Mouse (Mus musculus) hindbrain, embryonic 16.5 days (tissue): ENCODE measurements around the gene Vcp. TPM values are rescaled to one million over a fixed set of nuclear protein-coding genes. Genes with fewer than 3 reads are reported as not detected.
"Not testable (repeated sequence)": the region's sequence is repeated elsewhere in the genome, so short reads cannot be mapped to it uniquely, and the experiment has no call there.

ENCODE experiments used
- ATAC-seq: fragments of 200-750 bp; cut with Nextera tagmentation; 2 replicates; pipeline ENCODE4 v1.8.0; 2017; ENCODE audit warnings: moderate TSS enrichment, moderate library complexity
- H3K27ac ChIP-seq: fragments of 300-500 bp; sonication (generic); 2 replicates; pipeline ENCODE4 v1.5.1; 2014; ENCODE audit warnings: low read depth, mild to moderate bottlenecking, control low read depth, low read length, moderate library complexity
- H3K27me3 ChIP-seq: fragments of 300-500 bp; sonication (generic); replicated peaks from 2 replicates; pipeline ENCODE4 v1.6.1; 2014; ENCODE audit warnings: low read length; ENCODE audit not compliant: control insufficient read depth, insufficient read depth
- H3K36me3 ChIP-seq: fragments of 300-500 bp; sonication (generic); 2 replicates; pipeline ENCODE4 v1.6.1; 2014; ENCODE audit warnings: mild to moderate bottlenecking, low read length, moderate library complexity, mixed read lengths; ENCODE audit not compliant: control insufficient read depth, insufficient read depth
- H3K4me1 ChIP-seq: fragments of 300-500 bp; sonication (generic); 2 replicates; pipeline ENCODE4 v1.6.1; 2014; ENCODE audit warnings: low read depth, low read length; ENCODE audit not compliant: control insufficient read depth, insufficient read depth
- H3K4me2 ChIP-seq: fragments of 300-500 bp; sonication (generic); 2 replicates; pipeline ENCODE4 v1.6.1; 2014; ENCODE audit warnings: mild to moderate bottlenecking, low read length, control low read depth, moderate library complexity
- H3K4me3 ChIP-seq: fragments of 300-500 bp; sonication (generic); 2 replicates; pipeline ENCODE4 v1.5.1; 2014; ENCODE audit warnings: mild to moderate bottlenecking, low read length, control low read depth, moderate library complexity
- H3K9ac ChIP-seq: fragments of 300-500 bp; sonication (generic); 2 replicates; pipeline ENCODE4 v1.6.1; 2014; ENCODE audit warnings: low read depth, mild to moderate bottlenecking, control low read depth, low read length, moderate library complexity
- H3K9me3 ChIP-seq: fragments of 300-500 bp; sonication (generic); 2 replicates; pipeline ENCODE4 v1.6.1; 2014; ENCODE audit warnings: mild to moderate bottlenecking, low read length, moderate library complexity; ENCODE audit not compliant: control insufficient read depth
- WGBS: fragments of 180-500 bp; shearing (Covaris S2); extraction: QIAGEN DNeasy Blood & Tissue Kit; methylation state at CpG from one replicate; pipeline ENCODE4 v1.1.7; 2014; 5-methylcytosine and 5-hydroxymethylcytosine counted together
- polyA plus RNA-seq: library from polyadenylated mRNA; unstranded; fragments of >200 nt; fragmentation: Nextera tagmentation; extraction: Ambion mirVana; gene quantifications from 2 replicates; pipeline ENCODE4 v1.2.1, GENCODE M21; 2015

Gene Vcp
- polyA plus RNA-seq, result 478 and 502 TPM in 2 replicates

DNA sequence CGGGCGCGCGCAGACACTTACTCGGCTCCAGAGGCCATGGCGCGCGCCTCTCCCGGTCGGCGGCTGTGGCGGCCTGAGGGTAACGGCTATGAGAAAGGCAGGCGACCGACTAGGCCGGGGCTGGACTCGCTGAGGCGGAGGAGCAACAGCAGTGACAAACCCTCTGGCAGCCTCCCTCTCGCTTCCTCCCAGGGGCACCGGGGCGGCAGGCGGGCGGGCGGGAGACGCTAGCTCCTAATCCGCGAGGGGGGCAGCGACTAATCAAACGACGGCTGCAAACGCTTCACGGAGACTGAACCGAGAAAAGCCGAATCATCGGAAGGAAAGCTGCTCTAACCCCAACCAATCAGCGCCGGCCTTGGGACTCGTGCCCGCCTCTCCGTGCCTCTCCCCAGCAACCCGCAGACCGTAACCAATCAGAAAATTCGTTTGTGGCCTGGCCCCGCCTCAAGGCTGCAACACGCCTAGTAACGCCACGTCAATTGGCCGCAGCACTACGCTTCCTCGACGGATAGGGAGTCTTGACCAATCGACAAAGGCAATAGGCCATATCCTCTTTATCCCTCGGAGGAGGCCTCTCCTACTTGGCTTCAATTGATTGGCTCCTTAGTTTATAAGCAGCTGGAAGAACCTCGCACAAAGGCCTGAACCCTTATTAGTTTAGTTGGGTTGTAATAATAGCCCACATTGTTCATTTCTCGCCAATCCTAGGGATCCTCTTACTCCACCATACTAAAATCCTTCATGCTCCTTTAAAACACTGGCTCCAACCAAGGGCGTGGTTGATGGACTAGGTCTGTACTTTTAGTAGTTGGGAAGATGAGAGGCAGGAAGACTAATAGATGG, at the start of gene Vcp:
TSS of gene Vcp (minus strand) at position 367 of the 846 bp plus-strand sequence.
- H3K36me3 ChIP-seq, H3K27me3 ChIP-seq, H3K9me3 ChIP-seq: not testable (repeated sequence)
- Histone ChIP-seq H3K4me3 (peak within 1 kb of the TSS; percentile 86), H3K4me2 (peak within 1 kb of the TSS; percentile 82), H3K4me1 (peaks cover 20% of the 10 kb centered on the region), H3K9ac (peak within 1 kb of the TSS; percentile 94), H3K27ac (peak within 1 kb of the TSS; percentile 98)
- peak; percentile 99 for ATAC-seq
- WGBS, result under 1% methylated on average over 46 of the region's 56 CpGs

DNA sequence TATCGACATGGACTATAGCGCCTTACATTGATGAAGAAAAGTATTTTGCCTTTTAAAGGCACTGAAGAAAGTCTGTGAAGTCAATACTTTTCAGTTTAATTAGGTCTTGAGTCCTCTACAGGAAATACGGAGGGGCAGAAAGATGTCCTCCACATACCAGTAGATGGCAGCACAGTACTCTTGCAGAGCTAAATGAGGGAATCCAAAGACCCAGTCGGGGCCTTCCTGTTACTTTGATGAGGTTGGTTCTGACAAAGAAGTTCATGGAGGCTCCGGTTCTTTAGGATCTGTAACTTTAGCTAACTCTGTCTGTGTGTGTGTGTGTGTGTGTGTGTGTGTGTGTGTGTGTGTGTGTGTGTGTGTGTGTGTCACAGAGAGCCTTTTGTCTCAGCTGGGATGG, 46.9 kb upstream of the Vcp start:
- Histone ChIP-seq H3K9me3 (no peaks in the 10 kb centered on the region), H3K4me2 (0 out of 2 replicates have a peak overlapping the region, but pooled peaks have one; percentile 17), H3K4me1 (peaks cover 22% of the 10 kb centered on the region), H3K27me3 (no peaks in the 10 kb centered on the region), H3K36me3 (no peaks in the 10 kb centered on the region), H3K4me3 (no peak overlapping the region), H3K9ac (no peak overlapping the region), H3K27ac (no peak overlapping the region)
- 5% methylated on average over 5 of the region's 5 CpGs for WGBS
- no peak for ATAC-seq

DNA sequence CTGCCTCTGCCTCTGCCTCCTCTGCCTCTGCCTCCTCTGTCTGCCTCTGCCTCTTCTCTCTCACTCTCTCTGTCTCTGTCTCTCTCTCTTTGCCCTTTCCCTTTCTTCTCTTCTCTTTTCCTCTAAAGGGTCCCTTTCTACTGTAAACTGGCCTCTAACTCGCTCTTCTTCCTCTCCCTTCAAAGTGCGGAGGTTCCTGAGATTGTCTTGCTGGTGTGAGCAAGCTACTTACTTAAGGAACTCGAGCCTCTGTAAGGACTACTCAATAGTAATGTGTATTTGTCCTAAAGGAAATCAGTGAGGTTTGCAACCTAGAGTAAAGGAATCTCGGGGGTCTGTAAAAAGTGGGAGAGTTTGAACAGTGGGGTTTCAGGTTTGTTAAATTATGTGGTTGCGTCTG, 46.3 kb upstream of the Vcp start:
- ATAC-seq, result no peak
- WGBS, result 60% methylated on average over 5 of the region's 5 CpGs
- H3K4me1 ChIP-seq, result peaks cover 22% of the 10 kb centered on the region
- no peak overlapping the region for H3K27ac ChIP-seq
- peak overlapping the region; percentile 72 for H3K4me2 ChIP-seq
- H3K9ac ChIP-seq, result no peak overlapping the region
- H3K27me3 ChIP-seq, result no peaks in the 10 kb centered on the region
- no peaks in the 10 kb centered on the region for H3K9me3 ChIP-seq
- no peaks in the 10 kb centered on the region for H3K36me3 ChIP-seq
- H3K4me3 ChIP-seq, result no peak overlapping the region

DNA sequence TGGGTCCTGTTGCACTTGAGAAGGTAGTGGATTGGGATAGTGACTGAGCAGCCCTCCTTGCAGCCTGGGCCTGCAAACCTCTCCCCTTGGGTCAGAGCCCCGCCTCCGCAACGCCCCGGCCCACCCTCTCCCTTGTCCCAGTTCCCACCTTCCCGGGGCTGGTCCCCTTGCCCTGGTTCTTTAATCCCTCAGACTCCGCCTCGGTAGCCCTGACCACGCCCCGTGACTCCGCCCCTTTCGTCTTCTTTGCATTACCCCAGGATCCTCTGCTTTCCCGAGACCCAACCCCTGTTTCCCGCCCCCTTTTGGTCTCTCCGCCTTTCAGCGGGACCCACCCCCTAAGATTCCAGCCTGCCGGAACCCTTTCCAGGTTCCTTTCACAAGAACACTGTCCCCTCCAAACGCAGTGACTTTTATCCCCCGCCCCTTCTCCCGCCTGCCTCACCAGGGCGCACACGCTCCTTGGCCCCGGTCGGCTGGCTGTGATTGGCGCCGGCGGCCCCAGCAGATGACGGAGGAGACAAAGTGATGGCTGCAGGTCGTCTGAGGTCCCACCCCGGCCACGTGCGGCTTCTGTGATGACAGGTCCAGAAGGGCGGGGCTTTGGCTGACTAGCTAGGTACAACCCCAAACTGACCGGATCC, 45.5 kb upstream of the Vcp start, which contains the start of gene Fam214b:
TSS of gene Fam214b (minus strand) at position 562 of the 644 bp plus-strand sequence.
- Histone ChIP-seq H3K4me1 (peaks cover 24% of the 10 kb centered on the region), H3K4me3 (peak within 1 kb of the TSS; percentile 55), H3K27me3 (no peaks in the 10 kb centered on the region), H3K36me3 (no peaks in the 10 kb centered on the region), H3K27ac (peak within 1 kb of the TSS; percentile 92), H3K4me2 (peak within 1 kb of the TSS; percentile 72), H3K9me3 (no peaks in the 10 kb centered on the region), H3K9ac (peak within 1 kb of the TSS; percentile 63)
- peak; percentile 93 for ATAC-seq
- WGBS, result under 1% methylated on average over 33 of the region's 33 CpGs

DNA sequence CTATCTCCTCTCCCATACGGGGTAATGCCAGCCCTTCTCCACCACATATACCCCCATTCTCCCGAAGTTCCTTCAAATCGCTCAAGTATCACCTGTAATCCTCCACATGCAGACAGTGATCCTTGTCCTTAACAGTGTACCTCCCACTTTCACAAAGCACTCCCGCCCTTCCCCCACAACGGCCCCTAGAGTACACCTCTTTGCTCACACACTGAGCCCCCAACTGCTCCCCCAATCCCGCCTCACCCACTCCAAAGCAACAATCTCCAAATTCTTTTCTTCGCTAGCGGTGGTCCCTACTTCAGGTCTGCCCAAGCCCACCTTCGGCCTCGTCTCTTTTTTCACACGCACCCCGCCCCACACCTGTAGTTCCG, 45.0 kb upstream of the Vcp start:
- Histone ChIP-seq H3K4me2 (peak overlapping the region; percentile 72), H3K27me3 (no peaks in the 10 kb centered on the region), H3K4me1 (peaks cover 28% of the 10 kb centered on the region), H3K4me3 (peak overlapping the region; percentile 55), H3K9ac (peak overlapping the region; percentile 63), H3K36me3 (no peaks in the 10 kb centered on the region), H3K9me3 (no peaks in the 10 kb centered on the region), H3K27ac (peak overlapping the region; percentile 92)
- peak; percentile 3; the same call in 1 of the 2 replicates for ATAC-seq
- 2% methylated on average over 13 of the region's 13 CpGs for WGBS

DNA sequence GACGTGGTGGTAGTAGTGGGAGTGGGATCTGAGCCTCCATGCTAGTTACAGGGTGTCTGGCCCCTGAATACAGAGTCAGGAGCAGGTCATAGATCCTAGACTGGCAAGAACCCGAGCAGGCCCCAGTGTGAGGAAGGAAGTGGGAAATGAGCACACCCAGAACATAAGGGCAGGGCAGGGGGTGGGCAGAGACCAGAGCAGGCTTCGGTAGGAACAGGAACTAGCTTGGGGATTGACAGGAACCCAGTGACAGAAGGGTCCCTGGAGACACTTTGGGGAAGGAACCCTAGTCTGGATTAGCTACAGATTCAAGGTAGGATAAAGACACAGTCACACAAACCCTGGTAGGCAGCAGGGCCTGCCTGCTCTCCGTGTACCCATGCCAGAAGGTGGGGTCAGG, 44.4 kb upstream of the Vcp start:
- Histone ChIP-seq H3K27me3 (no peaks in the 10 kb centered on the region), H3K9ac (peak overlapping the region; percentile 63), H3K4me3 (peak overlapping the region; percentile 55), H3K9me3 (no peaks in the 10 kb centered on the region), H3K27ac (peak overlapping the region; percentile 92), H3K36me3 (no peaks in the 10 kb centered on the region), H3K4me1 (peaks cover 28% of the 10 kb centered on the region), H3K4me2 (peak overlapping the region; percentile 72)
- WGBS, result 0% methylated on average over 4 of the region's 4 CpGs
- no peak for ATAC-seq

DNA sequence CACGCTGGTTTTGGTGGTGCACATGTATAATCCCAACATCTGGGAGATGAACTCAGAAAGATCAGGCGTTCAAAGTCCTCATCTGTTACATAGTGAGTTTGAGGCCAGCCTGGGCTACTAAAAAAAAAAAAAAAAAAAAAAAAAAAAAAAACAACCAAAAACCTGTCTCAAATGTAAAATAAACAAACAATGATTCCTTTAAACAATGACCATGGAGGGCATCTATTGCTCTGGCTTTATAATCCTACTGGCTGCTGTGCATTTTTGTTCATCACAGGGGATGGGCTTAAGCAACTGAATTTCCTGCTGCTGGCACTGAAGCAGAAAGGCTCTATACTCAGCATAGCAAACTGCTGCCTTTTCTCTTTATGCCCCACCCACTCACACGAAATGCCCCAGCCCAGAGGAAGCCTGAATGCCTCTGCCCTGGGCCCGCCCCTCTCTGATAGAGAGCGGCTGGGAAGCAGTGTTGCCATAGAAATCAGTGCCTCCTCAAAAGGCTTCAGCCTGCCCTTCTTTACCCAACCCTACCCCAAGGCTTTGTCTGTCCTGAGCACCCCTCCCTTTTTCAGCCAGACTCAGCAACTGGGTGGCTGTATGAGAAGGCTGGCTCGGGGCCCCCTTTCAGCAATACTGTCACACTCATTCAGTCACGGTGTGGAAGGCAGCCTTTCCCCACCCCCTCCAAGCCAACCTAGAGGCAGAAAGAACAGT, 43.5 kb upstream of the Vcp start:
- 7% methylated on average over 7 of the region's 7 CpGs for WGBS

DNA sequence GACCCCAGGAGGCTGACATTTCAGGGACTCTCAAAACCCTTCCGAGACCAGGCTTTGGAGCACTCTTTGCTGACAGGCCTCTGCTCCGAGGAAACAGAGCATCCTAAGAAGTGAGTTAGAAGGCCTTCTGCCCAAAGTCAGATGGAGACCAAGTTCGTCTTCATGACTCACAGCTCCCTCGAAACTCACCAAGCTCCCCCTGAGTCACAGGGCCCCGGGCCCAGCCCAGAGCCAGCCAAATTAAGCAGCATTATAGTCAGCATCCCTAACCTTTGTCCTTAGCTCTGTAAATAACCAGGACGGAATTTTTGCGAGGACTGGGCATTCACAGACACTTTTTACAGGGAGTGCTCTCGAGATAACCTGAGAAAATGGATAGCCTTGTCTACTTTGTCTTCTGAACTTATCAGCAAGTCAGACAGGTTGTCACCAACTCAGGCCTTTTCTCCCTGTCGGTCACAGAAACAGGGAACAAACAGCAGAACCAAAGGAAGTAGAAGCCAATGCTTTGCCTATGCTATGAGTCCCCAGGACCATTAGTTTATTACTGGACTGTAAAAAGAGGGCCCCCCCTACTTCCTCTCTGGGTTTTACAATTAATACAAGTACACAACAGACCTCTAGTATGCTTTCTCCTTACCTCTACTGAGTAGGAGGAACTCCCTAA, 40.7 kb upstream of the Vcp start:
- peaks cover 5% of the 10 kb centered on the region for H3K36me3 ChIP-seq
- peak overlapping the region; percentile 27 for H3K4me2 ChIP-seq
- no peak for ATAC-seq
- H3K27me3 ChIP-seq, result no peaks in the 10 kb centered on the region
- no peak overlapping the region for H3K27ac ChIP-seq
- no peak overlapping the region for H3K4me3 ChIP-seq
- peaks cover 45% of the 10 kb centered on the region for H3K4me1 ChIP-seq
- no peaks in the 10 kb centered on the region for H3K9me3 ChIP-seq
- 0 out of 2 replicates have a peak overlapping the region, but pooled peaks have one; percentile 22 for H3K9ac ChIP-seq
- 66% methylated on average over 9 of the region's 9 CpGs for WGBS

More for the DNA sequence above, 43.5 kb upstream of the Vcp start:
- no peaks in the 10 kb centered on the region for H3K36me3 ChIP-seq
- H3K4me1 ChIP-seq, result peaks cover 35% of the 10 kb centered on the region
- peak overlapping the region; percentile 92 for H3K27ac ChIP-seq
- H3K9ac ChIP-seq, result peak overlapping the region; percentile 63
- no peaks in the 10 kb centered on the region for H3K9me3 ChIP-seq
- H3K4me3 ChIP-seq, result peak overlapping the region; percentile 55; the same call in 1 of the 2 replicates
- H3K27me3 ChIP-seq, result no peaks in the 10 kb centered on the region
- peak; percentile 65 for ATAC-seq
- H3K4me2 ChIP-seq, result peak overlapping the region; percentile 72
